Mouse (Mus musculus): Measurements from ENCODE around the gene Slc2a12.

Gene Slc2a12

GRCm38 (mm10) chr10:22644853-22645491 is at the start of gene Slc2a12:
TSS of gene Slc2a12 (plus strand) at chr10:22645011.
- DNase-seq (ENCODE audit: low read depth, low spot score) = peak; percentile 25

- no peak for DNase-seq (ENCODE audit: low read depth, low spot score)
Measured at GRCm38 (mm10) chr10:22598908-22599480, 45.8 kb upstream of the Slc2a12 start.

- DNase-seq (ENCODE audit: low read depth, low spot score) = no peak
Measured at GRCm38 (mm10) chr10:22601046-22601445, 43.8 kb upstream of the Slc2a12 start.

GRCm38 (mm10) chr10:22604801-22605200 is 40.0 kb upstream of the Slc2a12 start:
- no peak for DNase-seq (ENCODE audit: low read depth, low spot score)

GRCm38 (mm10) chr10:22608273-22608672 is 36.5 kb upstream of the Slc2a12 start:
- DNase-seq (ENCODE audit: low read depth, low spot score) = no peak

- no peak for DNase-seq (ENCODE audit: low read depth, low spot score)
Measured at GRCm38 (mm10) chr10:22608799-22609357, 35.9 kb upstream of the Slc2a12 start.

- DNase-seq (ENCODE audit: low read depth, low spot score) = no peak
Measured at GRCm38 (mm10) chr10:22613301-22613700, 31.5 kb upstream of the Slc2a12 start.

GRCm38 (mm10) chr10:22614554-22614953 is 30.3 kb upstream of the Slc2a12 start:
- DNase-seq (ENCODE audit: low read depth, low spot score) = no peak

- DNase-seq (ENCODE audit: low read depth, low spot score) = no peak
Measured at GRCm38 (mm10) chr10:22615309-22615708, 29.5 kb upstream of the Slc2a12 start.

- no peak for DNase-seq (ENCODE audit: low read depth, low spot score)
Measured at GRCm38 (mm10) chr10:22618842-22619241, 26.0 kb upstream of the Slc2a12 start.

GRCm38 (mm10) chr10:22628832-22629231 is 16.0 kb upstream of the Slc2a12 start:
- no peak for DNase-seq (ENCODE audit: low read depth, low spot score)

GRCm38 (mm10) chr10:22631103-22631502 is 13.7 kb upstream of the Slc2a12 start:
- no peak for DNase-seq (ENCODE audit: low read depth, low spot score)

- DNase-seq (ENCODE audit: low read depth, low spot score) = no peak
Measured at GRCm38 (mm10) chr10:22631528-22631927, 13.3 kb upstream of the Slc2a12 start.

GRCm38 (mm10) chr10:22631956-22632355 is 12.9 kb upstream of the Slc2a12 start:
- no peak for DNase-seq (ENCODE audit: low read depth, low spot score)

- no peak for DNase-seq (ENCODE audit: low read depth, low spot score)
Measured at GRCm38 (mm10) chr10:22633406-22634306, 11.2 kb upstream of the Slc2a12 start.

- no peak for DNase-seq (ENCODE audit: low read depth, low spot score)
Measured at GRCm38 (mm10) chr10:22637241-22637640, 7.6 kb upstream of the Slc2a12 start.

GRCm38 (mm10) chr10:22644171-22644570 is 640 bp upstream of the Slc2a12 start:
- no peak for DNase-seq (ENCODE audit: low read depth, low spot score)

GRCm38 (mm10) chr10:22648702-22649101 is 3.9 kb downstream of the Slc2a12 start:
- DNase-seq (ENCODE audit: low read depth, low spot score) = no peak

GRCm38 (mm10) chr10:22653820-22654219 is 9.0 kb downstream of the Slc2a12 start:
- no peak for DNase-seq (ENCODE audit: low read depth, low spot score)

- peak; percentile 63 for DNase-seq (ENCODE audit: low read depth, low spot score)
Measured at GRCm38 (mm10) chr10:22658534-22659385, 13.9 kb downstream of the Slc2a12 start.

GRCm38 (mm10) chr10:22659386-22659725 is 14.5 kb downstream of the Slc2a12 start:
- DNase-seq (ENCODE audit: low read depth, low spot score) = no peak

All from retina, postnatal 7 days (tissue).